Mouse (Mus musculus): Measurements from ENCODE around the gene Tmem131l. TPM values are rescaled to one million over a fixed set of nuclear protein-coding genes. Genes with fewer than 3 reads are reported as not detected.

The Tmem131l gene
- total RNA-seq, 2 experiments from 2014 or later = 32.7 to 106 TPM

GRCm38 (mm10) chr3:83986740-83987139 is 53.2 kb downstream of the Tmem131l start:
- no peak for ATAC-seq (replicated peaks; ENCODE audit: low FRiP score, low TSS enrichment, poor library complexity, severe bottlenecking)

- no peak for ATAC-seq (replicated peaks; ENCODE audit: low FRiP score, low TSS enrichment, poor library complexity, severe bottlenecking)
Measured at GRCm38 (mm10) chr3:83985426-83985825, 54.5 kb downstream of the Tmem131l start.

- ATAC-seq (replicated peaks; ENCODE audit: low FRiP score, low TSS enrichment, poor library complexity, severe bottlenecking) = no peak
Measured at GRCm38 (mm10) chr3:83984379-83984778, 55.6 kb downstream of the Tmem131l start.

- ATAC-seq (replicated peaks; ENCODE audit: low FRiP score, low TSS enrichment, poor library complexity, severe bottlenecking) = no peak
Measured at GRCm38 (mm10) chr3:83982821-83983220, 57.2 kb downstream of the Tmem131l start.

GRCm38 (mm10) chr3:83980231-83980872 is 59.6 kb downstream of the Tmem131l start:
- ATAC-seq (replicated peaks; ENCODE audit: low FRiP score, low TSS enrichment, poor library complexity, severe bottlenecking) = no peak

GRCm38 (mm10) chr3:83978497-83979410 is 61.2 kb downstream of the Tmem131l start:
- ATAC-seq (replicated peaks; ENCODE audit: low FRiP score, low TSS enrichment, poor library complexity, severe bottlenecking) = no peak

GRCm38 (mm10) chr3:83977817-83978216 is 62.2 kb downstream of the Tmem131l start:
- ATAC-seq (replicated peaks; ENCODE audit: low FRiP score, low TSS enrichment, poor library complexity, severe bottlenecking) = no peak

GRCm38 (mm10) chr3:83976161-83976560 is 63.8 kb downstream of the Tmem131l start:
- ATAC-seq (replicated peaks; ENCODE audit: low FRiP score, low TSS enrichment, poor library complexity, severe bottlenecking) = no peak

GRCm38 (mm10) chr3:83973339-83973738 is 66.6 kb downstream of the Tmem131l start:
- ATAC-seq (replicated peaks; ENCODE audit: low FRiP score, low TSS enrichment, poor library complexity, severe bottlenecking) = no peak

GRCm38 (mm10) chr3:83970629-83971028 is 69.3 kb downstream of the Tmem131l start:
- ATAC-seq (replicated peaks; ENCODE audit: low FRiP score, low TSS enrichment, poor library complexity, severe bottlenecking) = no peak

- no peak for ATAC-seq (replicated peaks; ENCODE audit: low FRiP score, low TSS enrichment, poor library complexity, severe bottlenecking)
Measured at GRCm38 (mm10) chr3:83969081-83969480, 70.9 kb downstream of the Tmem131l start.

- ATAC-seq (replicated peaks; ENCODE audit: low FRiP score, low TSS enrichment, poor library complexity, severe bottlenecking) = no peak
Measured at GRCm38 (mm10) chr3:83967791-83968190, 72.2 kb downstream of the Tmem131l start.

GRCm38 (mm10) chr3:83965333-83965732 is 74.6 kb downstream of the Tmem131l start:
- ATAC-seq (replicated peaks; ENCODE audit: low FRiP score, low TSS enrichment, poor library complexity, severe bottlenecking) = no peak

- no peak for ATAC-seq (replicated peaks; ENCODE audit: low FRiP score, low TSS enrichment, poor library complexity, severe bottlenecking)
Measured at GRCm38 (mm10) chr3:83963705-83964104, 76.3 kb downstream of the Tmem131l start.

GRCm38 (mm10) chr3:83962571-83962970 is 77.4 kb downstream of the Tmem131l start:
- no peak for ATAC-seq (replicated peaks; ENCODE audit: low FRiP score, low TSS enrichment, poor library complexity, severe bottlenecking)

- ATAC-seq (replicated peaks; ENCODE audit: low FRiP score, low TSS enrichment, poor library complexity, severe bottlenecking) = no peak
Measured at GRCm38 (mm10) chr3:83962076-83962475, 77.9 kb downstream of the Tmem131l start.

- no peak for ATAC-seq (replicated peaks; ENCODE audit: low FRiP score, low TSS enrichment, poor library complexity, severe bottlenecking)
Measured at GRCm38 (mm10) chr3:83958951-83959681, 80.9 kb downstream of the Tmem131l start.

- no peak for ATAC-seq (replicated peaks; ENCODE audit: low FRiP score, low TSS enrichment, poor library complexity, severe bottlenecking)
Measured at GRCm38 (mm10) chr3:83953879-83954278, 86.1 kb downstream of the Tmem131l start.

GRCm38 (mm10) chr3:83948801-83949200 is 91.2 kb downstream of the Tmem131l start:
- no peak for ATAC-seq (replicated peaks; ENCODE audit: low FRiP score, low TSS enrichment, poor library complexity, severe bottlenecking)
